Mouse (Mus musculus) neutrophil, adult 5-6 weeks (primary cell): ENCODE measurements around the gene Gm12258. TPM values are rescaled to one million over a fixed set of nuclear protein-coding genes. Genes with fewer than 3 reads are reported as not detected.

Experiments used
- ATAC-seq: fragments of 151-379, 151-347 bp; 2 replicates; pipeline ENCODE4 v1.8.0; 2017; ENCODE audit warnings: mild to moderate bottlenecking, moderate TSS enrichment; ENCODE audit not compliant: insufficient number of reproducible peaks, poor library complexity, low FRiP score, severe bottlenecking; ENCODE audit errors: extremely low read depth
- total RNA-seq: library from RNA; stranded (forward); fragments of 200-1000 nt; gene quantifications from 2 replicates; pipeline ENCODE4 v1.2.3, GENCODE M21; 2017

Gene Gm12258
- total RNA-seq, 1 experiment from 2014 or later = 12.1 TPM

- ATAC-seq = no peak
Observed at GRCm38 (mm10) chr11:58890511-58890910, 43.6 kb downstream of the Gm12258 start.

GRCm38 (mm10) chr11:58894456-58894855 lies 47.5 kb downstream of the Gm12258 start:
- no peak for ATAC-seq

DNA sequence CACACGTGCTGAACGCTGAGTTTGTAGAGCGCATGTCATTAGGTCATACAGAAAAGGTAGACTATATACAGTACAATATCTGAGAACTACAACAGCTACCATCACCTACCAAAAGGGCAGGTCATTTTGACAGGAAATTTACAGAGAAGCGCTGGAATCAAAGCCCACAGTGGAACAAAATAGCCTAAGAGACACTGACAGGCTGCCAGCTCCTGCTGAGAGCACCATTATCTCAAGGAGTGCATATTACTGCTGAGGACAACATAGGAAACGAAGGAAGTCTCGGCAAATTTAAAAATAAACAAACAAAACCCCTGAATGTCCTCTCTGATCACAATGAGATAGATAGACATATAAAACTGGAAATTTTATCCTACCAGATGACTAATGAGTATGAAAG lies 50.5 kb downstream of the Gm12258 start:
- no peak for ATAC-seq

DNA sequence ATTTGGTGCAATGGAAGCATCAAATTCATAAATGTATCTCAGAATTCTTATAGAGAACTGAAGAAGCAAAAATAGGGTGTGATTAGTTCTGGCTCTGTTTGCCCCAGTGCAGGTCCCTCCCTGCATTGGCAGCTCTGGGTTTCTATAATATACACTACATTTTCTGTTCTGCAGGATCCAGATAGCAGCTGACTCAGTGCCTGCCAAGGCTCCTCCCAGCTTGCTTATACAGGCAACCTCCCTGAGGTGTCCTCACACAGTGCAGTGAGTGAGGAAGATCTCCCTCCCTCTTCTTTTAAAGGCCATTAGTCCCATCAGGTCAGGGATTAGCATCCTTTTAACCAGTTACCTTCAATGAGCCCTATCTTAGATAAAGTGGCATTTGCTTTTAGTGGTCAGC lies 54.1 kb downstream of the Gm12258 start:
- no peak for ATAC-seq

GRCm38 (mm10) chr11:58903511-58904409 lies 56.8 kb downstream of the Gm12258 start, which contains the start of gene Zfp39:
TSS of gene Zfp39 (minus strand) at chr11:58904225.
- ATAC-seq = peak; percentile 95

DNA sequence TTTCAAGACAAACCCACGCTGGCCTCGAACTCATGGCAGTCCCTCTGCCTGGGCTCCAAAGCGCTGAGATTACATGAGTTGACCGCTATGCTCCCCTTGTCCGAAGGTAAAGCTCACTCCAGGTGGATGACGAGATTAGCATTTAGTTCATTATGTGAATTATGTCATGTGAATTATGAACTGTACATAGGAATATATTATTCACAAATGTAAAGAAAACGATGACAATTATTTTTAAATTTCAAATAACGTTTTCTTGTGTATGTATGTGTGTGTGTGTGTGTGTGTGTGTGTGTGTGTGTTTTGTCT lies 57.4 kb downstream of the Gm12258 start:
- no peak; the same call in 1 of the 2 replicates for ATAC-seq

GRCm38 (mm10) chr11:58904838-58905237 lies 57.9 kb downstream of the Gm12258 start:
- ATAC-seq = no peak

Other genes starting within 250 kb of the Gm12258 start
- gene 2210407C18Rik, start 231.1 kb upstream of the Gm12258 start, total RNA-seq = not detected in 2 replicates
- not detected in 2 replicates for gene Olfr323, start 216.7 kb upstream of the Gm12258 start, total RNA-seq
- 0.35 and 0.49 TPM in 2 replicates for gene Trim58, start 206.7 kb upstream of the Gm12258 start, total RNA-seq
- gene Olfr322, start 188.4 kb upstream of the Gm12258 start, total RNA-seq = not detected in 2 replicates
- not detected in 2 replicates for gene Olfr320, start 166.1 kb upstream of the Gm12258 start, total RNA-seq
- not detected in 2 replicates for gene Olfr319, start 148.0 kb upstream of the Gm12258 start, total RNA-seq
- gene Olfr318, start 123.1 kb upstream of the Gm12258 start, total RNA-seq = 0.23 TPM in 1 of 2 replicates, not detected in the other
- gene Olfr317, start 107.9 kb upstream of the Gm12258 start, total RNA-seq = not detected in 2 replicates
- gene Olfr316, start 94.4 kb upstream of the Gm12258 start, total RNA-seq = not detected in 2 replicates
- not detected in 2 replicates for gene Olfr315, start 74.0 kb upstream of the Gm12258 start, total RNA-seq
- gene Olfr314, start 64.2 kb upstream of the Gm12258 start, total RNA-seq = not detected in 2 replicates
- gene Fam183b, start 45.2 kb upstream of the Gm12258 start, total RNA-seq = not detected in 2 replicates
- not detected in 2 replicates for gene Olfr313, start 32.2 kb upstream of the Gm12258 start, total RNA-seq
- gene Olfr312, start 17.9 kb upstream of the Gm12258 start, total RNA-seq = not detected in 2 replicates
- not detected in 2 replicates for gene Olfr311, start 7.9 kb upstream of the Gm12258 start, total RNA-seq
- gene 2810021J22Rik, start 20.1 kb downstream of the Gm12258 start, total RNA-seq = 7.9 and 8.8 TPM in 2 replicates
- 14.6 and 14.7 TPM in 2 replicates for gene Zfp39, start 57.1 kb downstream of the Gm12258 start, total RNA-seq
- 0.23 and 0.61 TPM in 2 replicates for gene Btnl10, start 70.8 kb downstream of the Gm12258 start, total RNA-seq
- 60.8 and 72.2 TPM in 2 replicates for gene Rnf187, start 91.8 kb downstream of the Gm12258 start, total RNA-seq
- 3.7 and 8.1 TPM in 2 replicates for gene Hist3h2ba, start 101.8 kb downstream of the Gm12258 start, total RNA-seq
- 65.3 TPM in 2 replicates for gene Hist3h2a, start 107.5 kb downstream of the Gm12258 start, total RNA-seq
- gene Trim17, start 107.5 kb downstream of the Gm12258 start, total RNA-seq = 0.12 and 0.35 TPM in 2 replicates
- gene Trim11, start 130.9 kb downstream of the Gm12258 start, total RNA-seq = 106 and 107 TPM in 2 replicates